Mouse (Mus musculus) olfactory bulb, adult 2 months (tissue): ENCODE results near the gene Ric8b.

Experiments used
- CTCF ChIP-seq: fragments of 200-500 bp; IDR thresholded peaks from 2 replicates; pipeline ENCODE4 v1.5.1; 2012; ENCODE audit warnings: low read depth, mild to moderate bottlenecking, low read length, moderate library complexity; ENCODE audit not compliant: insufficient read depth
- POLR2A ChIP-seq: fragments of 200-500 bp; IDR thresholded peaks from 2 replicates; pipeline ENCODE4 v1.6.1; 2012; ENCODE audit warnings: mild to moderate bottlenecking, low read depth, low read length, moderate library complexity; ENCODE audit not compliant: insufficient read depth

- no peak for TF ChIP-seq POLR2A
- TF ChIP-seq CTCF, result no peak
Measured at GRCm38 (mm10) chr10:84886785-84887184, 30.6 kb upstream of the Ric8b start.
